Mouse (Mus musculus): Measurements from ENCODE around the gene Ap1m1.

Gene Ap1m1

GRCm38 (mm10) chr8:72259862-72260261 is 20.0 kb downstream of the Ap1m1 start:
- DNase-seq (ENCODE audit: low spot score): no peak

- DNase-seq (ENCODE audit: low spot score): no peak
Measured at GRCm38 (mm10) chr8:72260585-72260984, 20.8 kb downstream of the Ap1m1 start.

- DNase-seq (ENCODE audit: low spot score): peak; percentile 32
Measured at GRCm38 (mm10) chr8:72261019-72261418, 21.2 kb downstream of the Ap1m1 start.

- no peak for DNase-seq (ENCODE audit: low spot score)
Measured at GRCm38 (mm10) chr8:72261431-72261830, 21.6 kb downstream of the Ap1m1 start.

GRCm38 (mm10) chr8:72261872-72262271 is 22.1 kb downstream of the Ap1m1 start:
- DNase-seq (ENCODE audit: low spot score): no peak

GRCm38 (mm10) chr8:72262756-72263155 is 22.9 kb downstream of the Ap1m1 start:
- no peak for DNase-seq (ENCODE audit: low spot score)

- DNase-seq (ENCODE audit: low spot score): no peak
Measured at GRCm38 (mm10) chr8:72263451-72263850, 23.6 kb downstream of the Ap1m1 start.

- DNase-seq (ENCODE audit: low spot score): no peak
Measured at GRCm38 (mm10) chr8:72265342-72265741, 25.5 kb downstream of the Ap1m1 start.

GRCm38 (mm10) chr8:72266671-72267070 is 26.9 kb downstream of the Ap1m1 start:
- DNase-seq (ENCODE audit: low spot score): no peak

GRCm38 (mm10) chr8:72267106-72267505 is 27.3 kb downstream of the Ap1m1 start:
- no peak for DNase-seq (ENCODE audit: low spot score)

GRCm38 (mm10) chr8:72268356-72268755 is 28.5 kb downstream of the Ap1m1 start:
- DNase-seq (ENCODE audit: low spot score): peak; percentile 40

- DNase-seq (ENCODE audit: low spot score): no peak
Measured at GRCm38 (mm10) chr8:72270606-72271005, 30.8 kb downstream of the Ap1m1 start.

GRCm38 (mm10) chr8:72271051-72271660 is 31.3 kb downstream of the Ap1m1 start:
- DNase-seq (ENCODE audit: low spot score): no peak

GRCm38 (mm10) chr8:72271691-72272090 is 31.9 kb downstream of the Ap1m1 start:
- no peak for DNase-seq (ENCODE audit: low spot score)

- peak; percentile 75 for DNase-seq (ENCODE audit: low spot score)
Measured at GRCm38 (mm10) chr8:72272361-72272760, 32.5 kb downstream of the Ap1m1 start.

- DNase-seq (ENCODE audit: low spot score): no peak
Measured at GRCm38 (mm10) chr8:72273111-72273770, 33.4 kb downstream of the Ap1m1 start.

- no peak for DNase-seq (ENCODE audit: low spot score)
Measured at GRCm38 (mm10) chr8:72273807-72274206, 34.0 kb downstream of the Ap1m1 start.

GRCm38 (mm10) chr8:72277244-72277643 is 37.4 kb downstream of the Ap1m1 start:
- DNase-seq (ENCODE audit: low spot score): no peak

- DNase-seq (ENCODE audit: low spot score): no peak
Measured at GRCm38 (mm10) chr8:72279151-72279550, 39.3 kb downstream of the Ap1m1 start.

- peak; percentile 36 for DNase-seq (ENCODE audit: low spot score)
Measured at GRCm38 (mm10) chr8:72281634-72282033, 41.8 kb downstream of the Ap1m1 start.

- no peak for DNase-seq (ENCODE audit: low spot score)
Measured at GRCm38 (mm10) chr8:72285285-72285684, 45.5 kb downstream of the Ap1m1 start.

GRCm38 (mm10) chr8:72289051-72289450 is 49.2 kb downstream of the Ap1m1 start:
- no peak for DNase-seq (ENCODE audit: low spot score)

- no peak for DNase-seq (ENCODE audit: low spot score)
Measured at GRCm38 (mm10) chr8:72291104-72291503, 51.3 kb downstream of the Ap1m1 start.

- DNase-seq (ENCODE audit: low spot score): no peak
Measured at GRCm38 (mm10) chr8:72293309-72293708, 53.5 kb downstream of the Ap1m1 start.

Measured in layer of hippocampus, adult 11-12 months (tissue).